Mouse (Mus musculus) B cell, adult 2 months (primary cell): ENCODE measurements around the gene Agtpbp1.
"Not testable (repeated sequence)": the region's sequence is repeated elsewhere in the genome, so short reads cannot be mapped to it uniquely, and the experiment has no call there.

Source experiments
- DNase-seq, 2 experiments: peaks; one replicate each; pipeline ENCODE4 v3.0.0; 2022

The Agtpbp1 gene

DNA sequence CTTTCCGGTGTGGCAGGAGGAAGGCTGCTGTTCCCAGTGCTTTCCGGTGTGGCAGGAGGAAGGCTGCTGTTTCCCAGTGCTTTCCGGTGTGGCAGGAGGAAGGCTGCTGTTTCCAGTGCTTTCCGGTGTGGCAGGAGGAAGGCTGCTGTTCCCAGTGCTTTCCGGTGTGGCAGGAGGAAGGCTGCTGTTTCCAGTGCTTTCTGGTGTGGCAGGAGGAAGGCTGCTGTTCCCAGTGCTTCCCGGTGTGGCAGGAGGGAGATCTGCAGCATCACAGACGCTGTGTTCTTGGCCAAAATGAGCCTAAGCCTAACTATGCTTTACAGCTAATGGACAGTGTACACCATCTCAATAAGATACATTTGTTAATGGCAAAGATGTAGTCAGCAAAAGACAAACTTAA is 107.1 kb downstream of the Agtpbp1 start:
- not testable (repeated sequence) for DNase-seq

DNA sequence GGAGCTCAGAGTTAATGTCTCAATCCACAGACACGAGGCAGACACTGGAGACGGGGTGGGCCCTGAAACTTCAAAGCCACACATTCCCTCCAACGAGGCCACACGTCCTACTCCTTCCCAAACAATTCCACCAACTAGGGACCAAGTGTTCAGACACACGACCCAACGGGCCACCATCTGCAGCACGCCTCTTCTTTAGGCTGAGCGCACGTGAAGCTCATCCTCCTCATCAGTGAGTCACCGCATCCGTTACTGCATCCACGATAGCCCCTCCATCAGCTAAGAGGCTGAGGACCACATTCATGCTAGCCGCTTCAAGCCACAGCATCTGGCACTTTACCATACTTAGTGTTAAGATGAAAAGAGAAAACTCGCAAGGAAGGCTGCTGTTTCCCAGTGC is 107.6 kb downstream of the Agtpbp1 start:
- no peak for DNase-seq

DNA sequence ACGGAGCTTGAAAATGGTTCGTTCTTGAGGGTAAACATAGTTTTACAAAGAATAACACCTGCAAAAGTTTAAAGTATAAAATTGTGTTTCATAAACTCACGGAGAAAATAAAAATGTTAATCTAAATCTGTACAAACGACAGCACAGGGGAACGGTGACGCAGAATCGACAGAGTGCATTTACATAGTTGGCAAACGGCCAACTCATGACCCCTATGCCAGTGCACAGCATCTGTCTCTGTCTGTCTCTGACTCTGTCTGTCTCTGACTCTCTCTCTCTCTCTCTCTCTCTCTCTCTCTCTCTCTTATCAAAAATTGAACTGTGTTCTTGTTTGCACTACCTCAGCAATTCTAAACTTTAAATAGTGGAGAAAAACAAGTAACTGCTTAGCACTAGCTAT is 110.1 kb downstream of the Agtpbp1 start:
- no peak for DNase-seq

DNA sequence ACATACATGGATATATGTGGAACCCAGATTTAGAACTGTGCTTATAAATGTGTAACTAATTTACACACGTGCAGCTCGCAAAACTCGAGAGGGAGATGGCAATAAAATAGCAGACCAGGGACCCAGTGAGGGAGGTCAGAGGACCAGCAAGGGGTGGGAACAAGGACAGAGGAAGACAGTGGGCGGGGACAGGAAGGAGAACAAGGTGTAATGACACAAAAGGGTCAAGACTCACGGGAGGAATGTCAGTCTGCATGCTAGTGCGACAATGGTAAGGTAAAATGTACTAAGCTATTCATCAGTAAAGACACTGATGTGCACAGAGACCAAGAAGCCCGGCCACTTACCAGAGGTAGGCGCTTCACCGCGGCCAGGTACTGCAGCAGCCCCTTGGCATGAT is 111.7 kb downstream of the Agtpbp1 start:
- DNase-seq = no peak

GRCm38 (mm10) chr13:59472222-59472621 is 112.8 kb downstream of the Agtpbp1 start:
- peak; percentile 6 to 12 for DNase-seq

DNA sequence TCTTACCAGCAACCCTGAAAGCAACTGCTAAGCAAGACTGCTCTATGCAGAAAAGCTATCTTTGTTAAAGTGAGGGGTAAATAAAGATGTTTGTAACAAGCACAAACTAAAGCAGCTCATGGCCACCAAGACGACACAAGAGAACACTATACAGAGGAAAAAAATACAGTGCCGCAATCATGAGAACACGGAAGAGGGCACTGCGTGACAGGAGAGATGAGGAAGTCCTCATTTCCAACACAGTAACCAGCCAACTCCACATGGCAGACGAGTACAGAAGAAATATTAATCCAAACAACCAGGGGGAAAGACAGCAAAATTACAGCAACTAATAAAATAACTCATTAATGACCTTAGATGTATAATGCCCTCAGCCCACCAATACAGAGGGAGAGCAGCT is 115.3 kb downstream of the Agtpbp1 start:
- no peak for DNase-seq

GRCm38 (mm10) chr13:59468181-59468802 is 116.7 kb downstream of the Agtpbp1 start:
- no peak for DNase-seq

DNA sequence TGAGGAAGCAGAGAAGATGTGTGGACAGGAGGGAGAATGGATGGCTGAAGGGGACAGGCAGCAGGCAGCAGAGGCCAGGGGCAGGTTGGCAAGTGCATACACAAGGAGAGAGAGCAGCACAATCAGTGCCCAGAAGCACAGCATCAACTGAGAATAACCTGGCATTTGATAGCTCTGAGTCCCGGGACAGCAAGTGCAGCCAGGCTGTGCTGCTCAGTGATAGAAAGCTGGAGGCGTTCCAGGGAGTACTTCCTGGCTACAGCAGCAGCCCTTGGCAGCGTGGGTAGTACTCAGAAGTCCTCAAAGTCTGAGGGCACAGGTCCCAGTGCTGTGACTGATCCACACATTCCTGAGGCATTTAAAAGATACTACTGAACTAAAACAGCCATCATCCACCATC is 117.4 kb downstream of the Agtpbp1 start:
- no peak for DNase-seq

GRCm38 (mm10) chr13:59460958-59461357 is 124.1 kb downstream of the Agtpbp1 start:
- DNase-seq = no peak

DNA sequence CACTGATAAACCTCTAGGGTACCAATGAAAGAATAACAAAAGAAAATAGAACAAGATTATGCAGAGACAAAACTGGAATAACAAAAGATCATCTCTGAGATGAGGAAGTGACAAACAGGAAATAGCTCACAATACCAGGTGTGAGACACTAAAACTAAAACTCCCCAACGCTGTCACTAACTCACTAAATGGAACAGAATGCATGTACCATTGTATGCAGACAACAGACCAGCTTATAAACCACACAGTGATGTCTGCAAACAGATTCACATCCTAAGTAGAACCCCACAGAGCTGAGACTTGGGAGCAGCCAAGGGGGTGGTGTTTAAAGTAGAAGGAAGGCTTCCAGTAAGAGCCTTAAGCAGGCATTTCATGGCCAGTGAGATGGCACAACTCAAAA is 128.8 kb downstream of the Agtpbp1 start:
- peak; percentile 28 to 41 for DNase-seq

DNA sequence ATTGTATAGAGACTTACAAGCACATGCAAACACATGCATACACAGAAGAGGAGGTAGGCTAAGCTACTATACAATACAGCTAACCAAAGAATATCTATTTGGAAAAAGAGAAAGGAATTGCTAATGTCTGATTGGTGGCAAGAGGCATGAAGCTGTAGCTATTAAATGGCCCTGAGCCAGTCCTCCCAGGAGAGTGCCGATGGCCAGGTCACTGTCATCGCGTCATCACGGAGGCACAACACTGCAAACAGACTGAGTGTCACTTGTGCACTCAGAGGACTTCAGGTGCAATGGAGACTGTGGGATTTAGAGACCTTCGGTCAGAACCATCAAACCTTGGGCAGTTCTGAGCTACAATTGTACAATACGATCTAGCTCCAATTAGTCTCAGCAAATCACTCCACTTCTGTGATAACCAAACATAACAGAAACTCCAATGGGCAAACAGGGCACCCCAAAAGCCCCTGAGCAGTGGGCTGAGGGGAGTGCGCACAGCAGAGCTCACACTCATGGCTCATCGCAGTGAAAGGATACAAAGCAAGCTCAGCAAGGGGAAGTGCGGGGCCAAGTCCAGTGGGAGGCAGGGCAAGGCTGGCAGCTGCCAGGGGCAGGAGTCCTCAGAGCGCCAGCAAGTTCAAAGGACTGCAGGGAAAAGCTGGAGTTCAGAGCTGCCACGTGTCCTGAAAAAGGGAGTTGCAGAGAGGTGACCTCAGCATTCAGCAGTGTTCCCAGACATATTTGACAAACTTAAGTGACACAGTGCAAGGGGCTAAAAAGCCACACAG is 130.8 kb downstream of the Agtpbp1 start:
- no peak for DNase-seq

DNA sequence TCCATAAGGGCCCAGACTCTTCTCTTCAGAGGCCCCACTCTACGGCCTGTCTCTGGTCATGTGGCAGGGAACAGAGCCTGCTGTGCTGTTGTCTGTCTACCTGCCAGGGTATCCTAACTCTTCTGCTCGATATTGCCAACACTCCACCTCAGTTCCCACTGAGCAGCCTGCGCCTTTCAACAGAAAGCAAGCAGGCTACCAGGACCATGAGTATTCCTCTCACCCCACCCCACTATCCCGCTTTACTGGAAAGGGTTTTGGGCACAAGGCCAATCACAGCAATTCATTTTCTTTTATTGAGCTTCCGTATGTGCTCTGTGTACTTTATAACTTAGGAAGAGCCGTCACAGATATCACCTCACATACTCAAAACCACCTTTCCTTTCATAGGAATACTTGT is 131.4 kb downstream of the Agtpbp1 start:
- no peak for DNase-seq

DNA sequence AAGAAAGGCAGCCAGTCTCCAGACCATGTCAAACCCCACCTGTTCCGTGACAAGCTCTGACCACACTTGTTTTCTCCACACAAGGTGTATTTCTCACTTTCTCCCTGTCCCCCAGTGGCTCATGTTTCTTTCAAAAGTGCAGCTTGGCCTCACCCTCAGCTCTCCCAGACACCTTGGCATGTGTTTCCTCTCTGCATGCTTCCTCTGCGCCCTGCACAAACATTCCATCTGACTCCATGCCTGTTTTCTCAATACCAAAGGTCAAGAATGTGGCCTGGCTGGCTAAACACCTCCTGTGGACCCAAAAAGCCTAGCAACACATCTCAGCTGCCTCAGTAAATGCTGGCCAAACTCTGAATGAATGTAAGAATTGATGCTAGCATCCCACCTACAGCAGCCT is 132.0 kb downstream of the Agtpbp1 start:
- no peak for DNase-seq

- no peak for DNase-seq
These were observed 134.2 kb downstream of the Agtpbp1 start for GRCm38 (mm10) chr13:59450840-59451239.

DNA sequence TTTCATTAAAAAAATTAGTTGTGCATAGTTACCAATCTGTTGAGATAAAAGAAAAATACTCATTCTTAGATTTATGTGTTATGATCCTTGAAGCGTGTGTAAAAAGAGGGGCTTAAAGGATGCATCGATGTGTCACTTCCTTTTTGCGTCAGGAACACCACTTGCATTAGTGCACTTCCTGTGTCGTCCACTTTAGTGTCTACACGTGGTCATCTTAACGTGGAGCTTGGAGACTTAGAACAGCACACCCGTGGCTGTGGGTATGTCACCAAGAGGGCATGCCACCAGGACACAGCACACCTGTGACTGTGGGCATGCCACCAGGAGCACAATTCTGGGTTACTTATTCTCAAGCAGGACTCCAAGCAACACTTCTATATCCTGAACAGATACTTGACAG is 137.9 kb downstream of the Agtpbp1 start:
- no peak for DNase-seq

- no peak for DNase-seq
These were observed 139.8 kb downstream of the Agtpbp1 start for GRCm38 (mm10) chr13:59445179-59445578.

DNA sequence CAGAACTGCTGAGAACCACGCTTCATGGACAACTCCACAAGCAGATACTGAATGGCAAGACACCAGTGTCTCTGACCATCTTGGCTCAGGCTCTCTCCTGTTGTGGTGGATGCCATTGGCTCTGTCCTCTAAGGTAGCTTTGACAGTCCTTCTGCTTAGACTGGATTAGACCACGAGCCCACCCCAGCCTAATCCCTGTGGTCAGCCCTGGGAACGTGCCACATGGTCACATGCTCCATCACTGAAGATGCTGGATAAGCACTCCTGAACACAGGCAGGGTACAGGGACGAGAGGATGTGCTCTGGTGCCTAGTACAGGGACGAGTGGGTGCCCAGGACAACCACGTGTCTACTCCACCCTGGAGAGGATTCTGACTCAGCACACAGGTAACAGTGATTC is 140.7 kb downstream of the Agtpbp1 start:
- no peak for DNase-seq

DNA sequence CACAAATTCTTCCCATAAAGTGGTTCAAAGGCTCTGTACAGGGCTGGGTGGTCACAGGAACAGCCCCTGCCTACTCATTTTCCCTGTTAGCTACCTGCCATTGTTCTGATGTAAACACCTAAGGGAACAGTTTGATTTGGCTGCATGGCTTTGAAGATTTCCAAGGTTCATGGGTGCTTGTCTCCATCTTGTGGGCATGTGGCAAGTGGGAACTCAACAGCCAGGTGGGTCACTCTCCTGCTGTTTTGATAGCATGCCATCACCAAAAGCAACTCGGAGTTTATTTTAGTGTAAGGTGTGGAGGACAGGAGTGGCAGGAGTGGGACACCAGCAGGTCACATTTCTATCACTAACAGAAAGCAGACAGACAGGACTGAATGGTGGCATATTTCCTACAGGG is 145.3 kb downstream of the Agtpbp1 start:
- DNase-seq = no peak

DNA sequence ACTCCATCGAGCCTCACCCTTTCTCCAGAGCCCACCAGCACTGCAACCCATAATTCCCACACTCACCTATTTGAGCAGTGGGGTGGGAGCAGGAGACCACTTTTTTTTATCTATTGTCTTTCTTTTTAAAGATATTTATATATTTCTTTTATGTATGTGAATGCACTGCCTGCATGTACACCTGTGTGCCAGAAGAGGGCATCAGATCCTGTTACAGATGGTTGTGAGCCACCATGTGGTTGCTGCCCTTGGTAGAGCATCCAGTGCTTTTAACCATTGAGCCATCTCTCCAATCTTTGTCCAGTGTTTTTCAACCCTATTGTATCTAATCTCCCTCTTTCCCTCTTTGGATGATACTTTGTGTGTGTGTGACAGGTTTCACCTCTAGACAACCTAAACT is 150.5 kb downstream of the Agtpbp1 start:
- no peak for DNase-seq

DNA sequence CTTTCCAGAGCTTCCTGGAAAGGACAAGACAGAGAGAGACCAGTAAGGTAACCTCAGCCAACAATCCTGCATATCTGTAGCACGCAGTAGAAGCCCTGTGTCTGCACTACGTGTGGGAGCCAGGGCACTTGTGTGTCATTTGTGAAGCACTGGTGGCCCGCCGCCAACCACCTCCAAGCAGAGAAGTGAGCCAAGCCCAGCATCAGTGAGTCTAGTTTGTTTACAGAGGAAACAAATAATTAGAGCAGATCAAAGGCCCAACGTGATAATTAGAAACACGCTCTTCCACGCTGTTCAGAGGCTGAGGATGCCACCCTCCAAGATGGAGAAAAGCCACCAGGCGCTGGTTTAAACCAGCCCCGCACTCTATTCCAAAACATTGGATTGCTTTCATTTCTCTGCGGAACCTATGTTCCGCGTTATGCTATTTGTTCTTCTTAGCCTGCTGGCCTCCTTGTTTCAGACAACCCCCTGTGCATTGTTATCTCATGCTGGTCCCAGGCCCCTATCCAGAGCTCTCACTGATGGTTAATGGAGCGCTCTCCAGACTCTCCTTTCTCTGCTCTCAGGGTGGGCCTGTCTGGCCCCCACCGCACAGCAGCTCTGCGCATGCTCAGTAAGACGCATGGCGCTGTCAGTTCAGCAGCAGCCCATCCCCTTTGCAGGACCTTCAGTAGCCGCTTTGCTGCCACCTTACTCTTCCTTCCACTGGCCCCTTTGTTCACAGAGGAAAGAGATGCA is 153.7 kb downstream of the Agtpbp1 start:
- no peak for DNase-seq

DNA sequence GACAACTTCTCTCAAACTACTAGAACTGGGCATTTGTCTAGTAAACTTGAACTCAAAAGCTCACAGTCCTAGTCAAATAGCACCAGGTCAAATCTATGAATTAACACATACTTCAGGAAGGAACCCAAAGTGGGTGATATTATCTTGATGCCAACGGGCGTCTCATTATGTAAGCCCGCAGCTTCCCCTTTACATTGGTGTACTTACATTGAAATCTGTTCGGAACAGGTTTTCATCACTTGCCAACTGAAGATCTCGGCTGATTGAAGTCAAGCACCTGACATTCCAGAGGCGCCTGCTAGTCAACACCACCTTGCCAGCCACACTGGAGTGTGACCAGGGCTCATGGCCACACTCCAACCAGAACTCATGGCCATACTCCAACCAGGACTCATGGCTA is 155.7 kb downstream of the Agtpbp1 start:
- no peak for DNase-seq

- no peak for DNase-seq
These were observed 161.2 kb downstream of the Agtpbp1 start for GRCm38 (mm10) chr13:59423871-59424270.

- DNase-seq = no peak
These were observed 168.3 kb downstream of the Agtpbp1 start for GRCm38 (mm10) chr13:59416530-59417230.
